Mouse (Mus musculus) retina, postnatal 1 day (tissue): ENCODE results near the gene Mpp4.

Experiments used
- DNase-seq: peaks from one replicate; pipeline ENCODE4 v3.0.0-alpha.2; 2012

Mpp4 gene

DNA sequence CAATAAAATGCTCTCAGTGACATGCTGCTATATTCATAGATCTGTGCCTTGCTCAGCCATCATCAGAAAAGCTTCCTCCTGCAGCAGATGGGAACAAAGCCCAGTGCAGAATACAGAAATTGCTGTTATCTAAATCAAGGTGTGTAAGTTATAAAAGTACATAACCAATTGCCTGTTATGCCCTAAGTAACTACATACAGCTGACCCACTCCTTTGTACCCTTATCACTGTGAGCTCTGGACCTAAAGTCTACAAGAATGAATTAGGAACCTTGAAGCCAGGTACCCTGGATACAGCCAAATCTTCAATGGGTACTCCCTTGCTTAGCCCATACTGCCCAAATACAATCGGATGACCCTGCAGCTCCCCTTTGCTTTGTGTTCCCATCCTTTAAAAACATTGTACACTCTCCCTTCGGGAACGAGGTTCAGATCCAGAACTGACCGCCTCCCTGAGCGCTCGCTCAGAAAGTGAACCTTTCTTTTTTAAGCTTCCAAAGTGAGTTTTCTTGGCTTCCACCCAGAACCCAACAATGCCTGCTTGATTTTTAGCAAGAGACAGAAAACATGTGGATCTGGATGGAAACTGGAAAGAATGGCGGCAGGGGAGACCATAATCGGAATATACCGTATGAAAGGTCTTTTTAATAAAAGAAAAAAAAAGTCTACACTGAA, 3.2 kb upstream of the Mpp4 start:
- no peak for DNase-seq

DNA sequence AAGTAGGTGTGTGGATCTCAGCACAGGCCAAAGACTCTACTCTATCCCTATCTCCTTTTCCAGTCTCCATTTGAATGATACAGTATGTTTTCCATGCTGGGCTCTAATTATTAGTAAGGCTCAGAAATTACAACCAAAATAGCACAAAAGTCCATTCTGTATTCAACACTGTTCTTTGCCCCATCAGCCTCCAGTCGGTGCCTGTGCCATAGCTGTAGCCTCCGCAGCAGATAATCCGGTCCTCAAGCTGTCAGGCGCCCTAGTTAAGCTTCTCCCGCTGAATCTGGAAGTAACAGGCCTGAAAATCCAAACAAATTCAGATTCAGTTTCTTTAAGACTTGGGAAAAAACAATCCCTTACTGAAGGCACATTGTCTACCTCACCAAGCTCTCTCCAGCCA, 729 bp upstream of the Mpp4 start:
- peak; percentile 60 for DNase-seq

DNA sequence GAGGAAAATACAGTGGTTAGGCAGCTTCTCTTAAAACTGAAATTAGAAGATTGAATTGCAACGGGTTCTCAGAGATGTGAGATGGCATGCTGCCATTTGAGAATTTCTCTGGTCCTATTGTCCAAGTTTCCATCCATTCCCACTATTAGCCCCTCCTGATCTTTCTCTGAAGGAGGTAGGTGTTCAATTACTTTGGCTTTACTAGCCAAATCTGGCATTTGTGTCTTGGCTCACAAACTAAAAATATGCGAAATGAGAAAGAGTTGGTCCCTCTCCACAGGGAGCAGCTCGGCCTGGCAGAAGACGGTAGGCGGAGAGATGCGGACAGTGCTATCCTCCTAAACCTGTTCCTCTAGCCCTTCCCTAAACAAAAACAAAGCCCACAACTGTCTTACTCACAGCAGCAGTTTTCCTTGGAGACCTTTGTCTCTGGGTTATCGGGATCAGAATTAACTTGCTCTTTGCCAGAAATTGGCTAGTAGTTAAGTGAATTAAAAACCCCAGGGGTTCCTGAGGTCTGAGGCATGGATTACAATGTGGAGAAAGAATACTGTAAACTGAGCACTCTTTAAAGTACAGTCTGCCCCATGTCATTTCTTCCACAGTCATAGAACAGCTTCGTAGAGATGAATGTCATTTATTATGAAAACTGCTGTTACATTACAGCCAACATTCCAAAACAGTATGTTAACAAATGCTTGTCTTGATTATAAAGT, 722 bp downstream of the Mpp4 start:
- no peak for DNase-seq

DNA sequence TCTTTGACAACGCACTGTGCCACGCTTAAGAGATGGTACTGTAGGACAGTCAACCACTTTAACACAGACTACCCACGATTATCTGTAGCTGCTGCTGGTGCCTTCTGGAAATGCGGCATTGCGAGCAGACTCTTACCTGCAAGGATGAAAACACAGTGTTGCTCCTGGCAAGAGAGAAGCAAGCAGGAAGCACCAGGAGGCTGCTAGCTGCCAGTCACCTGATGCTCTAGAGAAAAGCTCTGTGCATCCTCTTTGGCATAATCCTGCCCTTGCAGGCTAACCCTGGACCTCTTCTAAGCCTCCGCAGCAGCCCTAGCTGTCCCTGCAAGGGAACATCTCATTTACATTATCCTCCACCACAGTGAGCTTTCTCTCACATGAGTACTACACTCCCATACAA, 1.8 kb downstream of the Mpp4 start:
- peak; percentile 15 for DNase-seq

DNA sequence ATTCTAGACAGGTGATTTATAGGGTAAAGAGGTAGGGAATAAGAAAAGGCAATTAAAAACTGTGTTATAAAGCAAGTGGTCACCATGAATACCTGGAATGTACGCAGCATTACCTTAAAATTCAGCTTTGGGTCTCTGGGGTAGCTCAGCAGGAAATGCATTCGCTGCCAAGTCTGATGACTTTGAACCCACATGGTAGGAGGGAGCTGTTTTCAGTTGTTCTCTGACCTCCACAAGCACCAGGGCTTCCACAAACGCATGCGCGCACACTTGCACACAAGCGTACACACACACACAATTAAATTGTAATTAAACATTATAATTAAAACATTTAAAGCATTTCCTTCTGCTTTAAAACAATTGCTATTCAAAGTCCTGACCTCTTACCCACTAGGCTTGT, 2.3 kb downstream of the Mpp4 start:
- no peak for DNase-seq

DNA sequence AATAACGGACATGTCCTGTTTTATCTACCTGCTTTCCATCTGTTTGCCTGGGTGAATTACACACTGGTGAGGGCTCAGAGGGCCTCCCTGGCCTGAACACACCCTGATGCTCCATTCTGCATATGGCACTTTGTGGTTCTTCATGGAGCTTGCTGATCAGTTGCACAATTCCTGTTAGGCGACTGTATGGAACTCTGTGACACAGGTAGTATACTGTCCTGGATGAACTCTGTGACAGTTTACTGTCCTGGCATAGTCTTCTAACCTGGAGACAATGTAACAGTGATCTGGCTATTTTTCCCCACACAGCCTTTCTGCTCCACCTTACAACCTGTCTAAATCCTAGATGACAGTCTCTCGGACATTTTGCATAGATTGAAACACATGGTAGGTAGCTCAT, 4.1 kb downstream of the Mpp4 start:
- DNase-seq = no peak

DNA sequence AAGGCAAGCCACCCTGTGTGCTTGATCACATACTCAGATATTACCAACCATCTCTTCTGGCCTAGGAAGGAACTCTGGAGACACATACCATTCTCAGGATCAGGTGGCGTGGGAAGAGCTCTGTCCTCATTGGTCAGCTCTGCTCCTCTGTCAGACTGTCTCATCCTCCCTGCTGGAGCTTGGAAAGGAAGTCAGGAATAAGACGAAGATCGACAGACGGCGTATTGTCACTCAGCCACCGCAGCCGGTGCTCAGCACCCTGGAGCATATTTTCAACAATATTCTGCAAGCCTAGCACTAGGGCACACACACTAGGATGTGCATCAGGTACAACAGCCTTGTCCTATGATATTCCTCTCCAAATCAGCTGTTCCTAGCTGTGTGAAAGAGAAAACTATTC, 4.7 kb downstream of the Mpp4 start:
- DNase-seq = no peak

DNA sequence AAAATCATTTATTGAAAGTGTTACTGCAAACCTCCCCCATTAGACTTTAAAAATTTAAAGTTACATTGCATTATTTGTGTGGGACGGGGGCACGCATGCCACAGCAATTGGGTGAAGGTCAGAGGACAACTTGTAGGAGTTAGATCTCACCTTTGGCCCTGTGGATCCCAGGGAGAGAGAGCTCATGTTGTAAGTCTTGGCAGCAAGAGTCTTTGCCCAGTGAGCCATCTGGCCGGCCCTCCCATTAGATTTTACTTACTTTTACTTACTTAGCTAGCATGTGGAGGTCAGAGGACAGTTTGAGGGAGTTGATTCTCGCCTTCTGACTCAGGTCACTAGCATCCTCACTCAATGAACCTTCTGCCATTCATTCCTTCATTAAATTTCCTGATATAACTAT, 5.3 kb downstream of the Mpp4 start:
- no peak for DNase-seq

DNA sequence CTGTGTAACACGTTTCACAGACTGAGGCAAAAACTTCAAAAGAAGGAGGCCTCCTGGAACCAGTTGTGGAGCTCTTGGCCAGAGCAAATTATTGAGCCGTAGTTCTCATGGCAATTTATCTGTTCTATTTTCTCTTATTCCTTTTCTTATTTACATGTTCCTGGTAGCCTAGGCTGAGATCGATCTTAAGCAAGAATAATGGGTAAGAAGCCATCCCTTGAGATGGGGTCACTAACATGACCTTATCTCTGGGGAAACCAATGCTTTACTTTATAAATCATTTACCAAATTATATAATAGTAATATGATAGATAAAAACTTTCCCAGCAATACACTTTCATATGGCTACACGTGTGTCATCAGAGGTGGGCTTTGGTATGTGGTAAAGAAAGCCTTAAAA, 10.8 kb downstream of the Mpp4 start:
- DNase-seq = no peak

DNA sequence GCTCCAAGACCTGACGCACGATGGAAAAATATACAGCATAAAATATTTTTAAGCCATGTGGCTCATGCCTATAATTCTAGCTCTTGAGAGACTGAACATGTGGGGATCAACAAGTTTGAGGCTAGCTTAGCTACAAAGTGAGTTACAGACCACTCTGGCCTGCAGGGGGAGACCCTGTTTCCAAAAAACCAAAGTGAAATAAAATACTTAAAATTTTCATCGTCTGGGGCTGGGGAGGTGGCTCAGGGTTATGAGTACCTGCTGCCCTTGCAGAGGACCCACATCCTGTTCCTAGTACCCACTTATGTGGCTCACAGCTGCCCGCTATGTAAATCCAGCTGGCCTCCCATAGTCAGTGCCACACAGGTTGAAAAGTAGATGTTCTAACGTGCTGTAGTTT, 12.6 kb downstream of the Mpp4 start:
- no peak for DNase-seq

DNA sequence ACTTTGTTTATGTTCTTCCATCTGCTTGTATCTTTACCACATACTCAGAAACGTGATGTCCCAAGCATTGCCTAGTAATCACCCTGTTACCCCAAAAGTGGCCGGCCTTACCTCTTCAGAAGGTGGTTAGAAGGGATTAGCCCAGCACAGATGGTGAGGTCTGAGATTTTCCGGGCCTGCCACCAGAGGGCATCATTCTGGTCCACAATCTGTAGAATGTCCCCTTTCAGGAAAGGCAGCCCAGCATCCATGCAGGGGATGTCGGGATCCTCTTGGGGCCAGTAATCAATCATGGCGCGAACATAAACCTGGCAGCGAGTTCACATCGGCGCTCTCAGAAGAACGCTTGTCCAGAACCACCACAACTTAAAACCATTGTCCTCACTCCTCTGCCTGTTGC, 18.6 kb downstream of the Mpp4 start:
- peak; percentile 53 for DNase-seq

DNA sequence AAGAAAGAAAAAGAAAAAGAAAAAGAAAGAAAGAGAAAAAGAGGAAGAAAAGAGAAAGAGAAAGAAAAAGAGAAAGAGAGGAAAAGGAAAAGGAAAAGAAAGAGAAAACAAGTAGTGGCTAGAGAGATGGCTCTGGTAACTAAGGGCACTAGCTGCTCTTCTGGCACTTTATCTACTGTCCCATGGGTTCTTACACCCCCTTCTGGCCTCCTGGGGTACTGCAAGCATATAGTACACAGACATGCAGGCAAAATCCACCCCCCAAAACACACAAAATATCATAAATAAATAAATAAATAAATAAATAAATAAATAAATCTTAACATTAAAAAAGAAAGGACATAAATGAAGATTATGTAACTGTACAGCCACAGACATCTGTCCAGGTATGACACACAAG, 20.4 kb downstream of the Mpp4 start:
- DNase-seq = peak; percentile 71

DNA sequence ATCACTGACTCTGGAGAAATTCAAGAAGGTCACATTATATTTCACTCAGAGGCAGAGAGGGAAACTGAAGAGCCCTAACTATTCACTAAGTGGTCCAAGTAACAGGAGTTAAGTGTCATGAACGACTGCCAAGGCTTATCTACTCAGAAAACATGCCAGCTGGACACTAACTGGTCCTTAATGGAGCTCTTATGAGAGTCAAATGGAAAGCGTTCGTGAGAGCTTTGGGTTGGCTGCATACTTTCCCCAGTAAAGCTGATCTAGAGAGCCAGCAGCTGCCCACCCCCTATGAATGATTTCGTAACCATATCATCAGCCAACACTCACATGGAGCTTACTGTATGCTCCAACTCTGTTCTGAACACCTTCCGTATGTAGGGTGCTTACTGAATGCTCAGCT, 28.8 kb downstream of the Mpp4 start:
- DNase-seq = no peak

DNA sequence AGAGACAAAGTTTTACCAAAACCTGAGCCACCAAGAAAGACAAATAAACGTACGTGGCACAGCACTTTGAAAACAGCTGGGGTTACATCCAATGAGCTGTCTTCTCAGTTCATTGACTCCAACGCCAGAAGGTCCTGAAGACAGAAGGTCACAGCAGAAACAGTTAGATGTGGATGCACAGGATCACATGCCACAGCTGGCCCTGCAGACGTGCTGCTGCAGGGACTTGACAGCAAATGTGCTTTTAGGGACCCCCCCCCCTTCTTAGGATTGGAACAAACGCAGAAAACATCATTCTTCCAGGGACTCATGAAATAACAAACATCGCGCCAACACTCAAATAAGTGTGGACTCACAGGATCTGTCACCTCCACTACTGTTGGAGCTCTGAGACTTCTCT, 34.3 kb downstream of the Mpp4 start:
- DNase-seq = no peak

DNA sequence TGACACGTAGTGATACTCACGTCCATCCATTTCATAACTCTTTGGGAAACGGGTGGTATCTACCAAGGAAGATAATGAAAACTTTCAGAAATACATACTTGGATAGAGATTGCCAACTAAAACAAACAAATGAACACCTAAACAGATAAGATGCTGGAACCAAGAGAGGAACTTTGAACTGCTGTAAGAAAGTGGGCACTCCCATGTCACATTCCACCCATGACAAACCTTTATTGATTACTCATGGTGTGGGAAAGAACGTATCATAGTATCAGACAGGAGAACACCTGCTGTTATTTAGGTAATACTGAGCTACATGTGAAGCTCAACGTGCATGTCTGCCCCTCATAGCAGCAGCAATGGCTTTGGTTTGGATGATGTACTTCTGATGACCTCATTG, 37.6 kb downstream of the Mpp4 start:
- no peak for DNase-seq

DNA sequence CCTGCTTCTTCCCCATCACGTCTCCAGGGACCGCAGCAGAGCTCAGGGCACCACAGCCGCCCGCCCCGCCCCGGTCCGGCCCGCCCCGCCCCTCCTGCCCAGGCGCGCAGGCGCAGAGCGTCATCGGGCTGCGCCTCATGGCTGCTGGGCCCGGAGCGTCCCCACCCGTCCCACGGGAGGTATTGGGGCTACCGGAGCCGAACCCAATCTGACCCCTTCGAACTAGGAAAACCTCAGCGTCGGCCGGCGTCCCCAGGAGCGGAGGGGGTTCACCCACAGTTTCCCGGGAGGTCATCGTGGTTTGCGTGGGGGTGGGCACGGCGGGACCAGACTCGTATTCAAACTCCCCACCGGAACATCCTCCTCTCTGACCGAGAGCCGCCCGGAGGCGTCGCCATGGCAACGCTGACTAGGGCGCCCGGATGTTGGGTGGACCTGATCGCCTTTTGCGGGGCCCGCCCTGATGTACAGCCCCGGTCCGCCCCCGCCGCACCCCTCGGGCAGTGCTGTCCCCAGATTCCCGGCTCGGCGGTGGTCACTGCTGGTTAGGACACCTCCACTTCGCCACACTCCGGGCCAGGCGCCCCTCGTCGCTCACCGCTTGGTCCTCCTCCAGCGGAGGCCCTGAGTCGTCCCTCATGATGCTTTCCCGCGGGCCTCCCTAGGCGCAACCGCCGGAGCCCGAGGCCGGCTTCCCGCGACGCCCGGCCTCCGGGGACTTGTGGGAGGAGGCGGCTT, 43.3 kb downstream of the Mpp4 start, which contains the start of gene Tmem237:
Gene Tmem237, minus strand, starts transcription at position 689 of the 738 bp plus-strand sequence.
- peak; percentile 97 for DNase-seq

DNA sequence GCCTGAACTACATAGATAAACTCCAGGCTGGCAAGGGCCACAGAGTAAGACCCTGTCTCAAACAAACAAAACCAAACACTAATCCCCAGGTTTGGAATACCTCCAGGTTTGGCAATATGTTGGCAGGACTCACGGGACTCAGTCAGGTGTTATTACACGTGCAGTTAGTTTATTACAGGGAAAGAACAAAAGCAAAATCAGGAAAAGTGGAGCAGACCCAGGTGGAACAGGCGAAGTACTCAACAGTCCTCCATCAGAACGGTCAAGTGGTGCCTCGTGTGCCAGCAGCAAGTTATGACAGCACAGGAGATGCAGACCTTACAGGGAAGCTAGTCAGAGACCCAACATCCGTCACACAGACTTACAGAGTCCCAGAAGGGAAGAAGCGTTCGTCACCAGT, 52.7 kb downstream of the Mpp4 start:
- DNase-seq = no peak

DNA sequence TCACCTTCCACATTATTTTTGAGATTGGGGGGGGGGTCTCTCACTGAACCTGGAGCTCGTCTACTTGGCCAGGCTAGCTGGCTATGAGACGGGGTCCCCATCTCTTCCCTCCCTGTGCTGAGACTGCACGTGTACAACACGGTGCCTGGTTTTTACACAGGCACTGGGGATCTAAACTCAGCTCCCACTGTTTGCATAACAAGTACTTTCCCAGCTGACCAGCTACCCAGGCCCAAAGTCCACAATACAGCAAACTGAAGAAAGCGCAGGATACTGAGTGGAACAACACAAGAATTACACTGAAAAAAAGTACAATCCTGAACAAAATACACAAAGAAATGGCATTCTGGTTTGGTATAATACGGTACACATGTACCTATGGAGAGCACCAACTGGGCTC, 61.1 kb downstream of the Mpp4 start:
- no peak for DNase-seq

DNA sequence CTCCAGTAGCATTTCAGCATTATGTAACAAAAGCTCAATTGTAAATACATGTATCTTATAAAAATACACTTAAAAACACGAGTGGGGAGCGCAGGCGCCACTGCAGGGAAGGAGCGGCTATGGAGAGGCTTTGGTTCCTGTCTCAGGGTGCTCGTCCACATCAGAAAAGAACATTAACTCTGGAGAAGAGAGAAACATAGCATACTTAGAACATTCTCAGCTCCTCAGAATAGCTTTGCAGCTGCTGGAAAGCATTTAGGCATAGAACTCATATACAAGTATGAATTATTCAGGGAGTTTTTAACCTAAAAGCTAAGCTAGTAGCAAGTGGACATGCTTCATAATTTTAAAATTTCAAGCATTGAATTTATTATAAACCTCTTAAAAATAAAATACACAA, 62.2 kb downstream of the Mpp4 start:
- DNase-seq = no peak

DNA sequence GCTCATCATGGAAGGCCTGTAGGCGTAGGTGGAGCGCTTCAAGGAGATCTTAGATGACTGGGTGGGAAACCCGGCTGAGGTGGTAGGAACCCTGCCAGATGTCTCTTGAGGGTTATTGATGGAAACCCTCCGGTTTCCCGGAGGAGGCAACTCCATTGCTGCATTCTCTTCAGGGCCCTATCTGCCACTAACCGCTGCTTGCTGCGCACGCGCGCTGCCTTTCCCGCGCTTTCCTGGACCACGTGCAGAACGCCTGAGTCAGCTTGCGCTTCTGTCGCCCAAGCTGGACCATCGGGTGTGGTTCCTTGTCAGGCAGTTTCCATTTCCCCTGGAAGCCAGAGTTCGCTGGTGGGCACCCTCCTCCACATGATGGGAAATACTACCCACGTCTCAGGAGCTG, 68.5 kb downstream of the Mpp4 start, which contains the start of gene C2cd6:
Gene C2cd6, minus strand, starts transcription at position 196 of the 400 bp plus-strand sequence.
- DNase-seq = no peak
